Comparison of ENCODE assay signal across 27 mouse cellular contexts in the genomic region with DNA sequence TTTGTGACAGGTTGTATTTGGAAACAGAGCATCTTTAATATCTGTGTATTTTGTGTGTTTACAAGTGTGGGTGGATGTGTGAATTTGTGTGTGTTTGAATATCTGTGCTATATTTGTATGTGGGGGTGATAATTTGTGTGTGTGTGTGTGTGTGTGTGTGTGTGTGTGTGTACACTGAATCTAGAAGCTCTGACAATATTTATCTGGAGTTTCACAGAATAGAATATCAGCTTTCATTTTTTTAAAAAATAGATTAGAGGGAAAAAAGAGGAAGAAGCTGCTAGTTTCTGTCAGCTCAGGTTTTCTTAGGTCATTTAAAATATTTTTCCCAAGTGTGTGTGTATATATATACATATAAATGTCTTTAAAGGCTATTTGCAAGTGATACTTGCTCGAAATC.
"Had no signal": no experiment of that assay in that cellular context is flagged by ENCODE, and none has a peak within 500 bp of the region (broad histone marks: within the 10 kb centered on the region; RNA-seq: fewer than 3 reads in every experiment).

No protein-coding gene starts in this region.

- H3K27ac ChIP-seq: embryonic facial prominence, embryonic 10.5 days; embryonic facial prominence, embryonic 12.5 days; embryonic facial prominence, embryonic 13.5 days; embryonic facial prominence, embryonic 15.5 days; forebrain, embryonic 10.5 days; forebrain, embryonic 12.5 days; forebrain, embryonic 13.5 days; forebrain, embryonic 15.5 days; gastrocnemius, adult 2 months; heart, adult 2 months had no signal

- H3K9ac ChIP-seq: embryonic facial prominence, embryonic 12.5 days; embryonic facial prominence, embryonic 13.5 days; embryonic facial prominence, embryonic 15.5 days; forebrain, embryonic 12.5 days; forebrain, embryonic 13.5 days; forebrain, embryonic 15.5 days; forebrain, postnatal 0 days had no signal

- H3K4me1 ChIP-seq: embryonic facial prominence, embryonic 12.5 days; forebrain, embryonic 15.5 days had no signal

- H3K4me3 ChIP-seq: embryonic facial prominence, embryonic 10.5 days; embryonic facial prominence, embryonic 12.5 days; embryonic facial prominence, embryonic 13.5 days; embryonic facial prominence, embryonic 15.5 days; erythroblast, embryonic 14.5 days; forebrain, embryonic 10.5 days; forebrain, embryonic 12.5 days; forebrain, embryonic 13.5 days; forebrain, embryonic 15.5 days; gastrocnemius, adult 2 months; heart, adult 2 months had no signal

- DNase-seq: cerebellum, adult 9-10 months; cerebellum, adult 9-11 months; cerebellum, postnatal 10 days; cerebellum, postnatal 14 days; cerebellum, postnatal 25 days; cerebellum, postnatal 36 days; embryo, embryonic 11 days; forebrain, postnatal 0 days; gastrocnemius, adult 2 months; gastrocnemius, postnatal 10 days; gastrocnemius, postnatal 14 days; gastrocnemius, postnatal 25 days; gastrocnemius, postnatal 36 days; heart, adult 11 months; heart, adult 18-20 months; heart, adult 2 months had no signal

- H3K4me2 ChIP-seq: embryonic facial prominence, embryonic 12.5 days; embryonic facial prominence, embryonic 13.5 days; embryonic facial prominence, embryonic 15.5 days; forebrain, embryonic 12.5 days; forebrain, embryonic 13.5 days; forebrain, embryonic 15.5 days had no signal

- H3K9me3 ChIP-seq: embryonic facial prominence, embryonic 10.5 days; embryonic facial prominence, embryonic 12.5 days; embryonic facial prominence, embryonic 13.5 days; embryonic facial prominence, embryonic 15.5 days; forebrain, embryonic 10.5 days; forebrain, embryonic 12.5 days; forebrain, embryonic 13.5 days; forebrain, embryonic 15.5 days had no signal

- H3K27me3 ChIP-seq: embryonic facial prominence, embryonic 12.5 days; embryonic facial prominence, embryonic 13.5 days; embryonic facial prominence, embryonic 15.5 days; forebrain, embryonic 12.5 days; forebrain, embryonic 13.5 days; forebrain, embryonic 15.5 days had no signal

- ATAC-seq: forebrain, embryonic 13.5 days; forebrain, embryonic 14.5 days; forebrain, embryonic 15.5 days; forebrain, embryonic 16.5 days; forebrain, postnatal 0 days had no signal

- H3K36me3 ChIP-seq: embryonic facial prominence, embryonic 10.5 days; embryonic facial prominence, embryonic 12.5 days; embryonic facial prominence, embryonic 13.5 days; embryonic facial prominence, embryonic 15.5 days; forebrain, embryonic 10.5 days; forebrain, embryonic 12.5 days; forebrain, embryonic 15.5 days had no signal
